Mouse (Mus musculus): ENCODE measurements around the gene Lin7c. TPM values are rescaled to one million over a fixed set of nuclear protein-coding genes. Genes with fewer than 3 reads are reported as not detected.

The Lin7c gene
- total RNA-seq, 2 experiments from 2014 or later = 64.5 to 70.1 TPM

DNA sequence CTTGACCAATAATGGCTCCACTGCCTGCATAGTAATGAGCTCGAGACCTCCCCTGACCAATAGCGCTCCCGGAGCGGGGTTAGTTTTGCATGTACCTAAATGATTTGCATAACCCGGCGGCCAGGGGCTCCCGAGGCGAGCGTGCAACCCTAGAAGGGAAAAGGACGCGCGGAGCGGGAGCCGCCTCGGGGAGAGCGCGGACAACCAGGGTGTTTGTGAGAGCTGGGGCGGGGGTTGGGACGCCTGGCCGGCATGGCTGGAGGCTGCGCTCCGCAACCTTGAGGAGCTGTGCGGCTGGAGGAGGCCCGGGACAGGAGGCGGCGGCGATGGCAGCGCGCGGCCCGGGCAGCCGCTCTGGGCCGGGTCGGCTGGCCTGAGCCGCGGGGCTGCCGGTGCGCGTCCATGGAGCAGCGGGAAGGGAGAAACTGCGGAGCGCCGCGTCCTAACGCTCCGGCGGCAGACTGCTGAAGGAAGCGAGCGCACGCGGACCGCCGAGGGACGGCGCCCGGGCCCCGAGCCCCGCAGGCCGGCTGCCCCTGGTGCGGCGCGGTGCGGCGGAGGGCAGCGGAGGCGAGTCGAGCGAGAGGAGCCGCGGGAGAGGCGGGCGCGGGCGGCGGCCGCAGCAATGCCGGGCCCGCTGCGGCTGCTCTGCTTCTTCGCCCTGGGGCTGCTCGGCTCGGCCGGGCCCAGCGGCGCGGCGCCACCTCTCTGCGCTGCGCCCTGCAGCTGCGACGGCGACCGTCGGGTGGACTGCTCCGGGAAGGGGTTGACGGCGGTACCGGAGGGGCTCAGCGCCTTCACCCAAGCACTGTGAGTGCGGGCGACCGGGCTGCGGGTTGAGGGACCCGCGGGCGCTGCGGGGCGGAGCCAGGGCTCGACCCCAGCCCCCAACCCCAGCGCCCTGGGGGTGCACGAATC lies 27.1 kb downstream of the Lin7c start, which contains the start of gene Lgr4:
Gene Lgr4 (plus strand): TSS at position 152 of the 918 bp plus-strand sequence.
- peak; percentile 99 for DNase-seq

- DNase-seq = peak; percentile 52
Measured at GRCm38 (mm10) chr2:109918592-109919262, 28.1 kb downstream of the Lin7c start.

GRCm38 (mm10) chr2:109920471-109920870 lies 29.8 kb downstream of the Lin7c start:
- DNase-seq = no peak

- DNase-seq = no peak
Measured at GRCm38 (mm10) chr2:109921298-109922035, 30.8 kb downstream of the Lin7c start.

- DNase-seq = no peak
Measured at GRCm38 (mm10) chr2:109922306-109922705, 31.7 kb downstream of the Lin7c start.

DNA sequence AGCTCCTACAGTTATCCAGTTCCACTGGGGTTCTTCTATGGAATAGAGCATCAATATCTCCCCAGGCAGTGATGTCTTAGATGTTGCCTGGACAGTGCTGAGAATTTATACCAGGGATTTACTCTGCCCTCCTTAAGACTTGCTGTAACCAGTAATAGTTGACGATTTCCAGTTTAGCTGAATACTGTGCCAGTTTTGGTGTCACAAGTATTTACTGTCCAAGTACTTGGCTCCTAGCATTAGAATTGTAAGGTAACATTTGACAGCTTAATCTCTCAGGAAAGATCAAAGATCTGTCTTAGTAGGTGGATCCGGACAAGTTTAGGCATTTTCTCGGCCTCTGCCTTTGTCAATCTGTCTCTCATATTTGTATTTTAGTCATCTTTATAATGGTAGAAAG lies 32.4 kb downstream of the Lin7c start:
- no peak for DNase-seq

GRCm38 (mm10) chr2:109923945-109924344 lies 33.3 kb downstream of the Lin7c start:
- no peak for DNase-seq

DNA sequence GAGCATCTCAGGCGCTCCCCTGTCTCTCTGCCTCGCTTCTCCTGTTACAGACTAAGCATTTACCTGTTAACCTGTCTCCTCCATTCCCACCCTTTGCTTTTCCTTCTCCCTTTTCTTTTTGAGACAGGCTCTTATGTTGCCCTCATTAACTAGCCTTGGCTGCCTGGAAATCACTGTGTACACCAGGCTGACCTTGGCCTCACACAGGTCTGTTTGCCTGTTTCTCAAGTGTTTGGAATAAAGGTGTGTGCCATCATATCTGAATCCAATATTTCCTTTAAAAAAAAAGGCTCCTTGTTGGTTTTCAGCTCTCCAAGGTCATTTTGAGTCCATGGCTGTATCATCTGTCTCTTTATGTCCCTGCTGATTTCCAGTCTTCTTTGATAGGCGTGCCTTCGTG lies 36.3 kb downstream of the Lin7c start:
- DNase-seq = no peak

DNA sequence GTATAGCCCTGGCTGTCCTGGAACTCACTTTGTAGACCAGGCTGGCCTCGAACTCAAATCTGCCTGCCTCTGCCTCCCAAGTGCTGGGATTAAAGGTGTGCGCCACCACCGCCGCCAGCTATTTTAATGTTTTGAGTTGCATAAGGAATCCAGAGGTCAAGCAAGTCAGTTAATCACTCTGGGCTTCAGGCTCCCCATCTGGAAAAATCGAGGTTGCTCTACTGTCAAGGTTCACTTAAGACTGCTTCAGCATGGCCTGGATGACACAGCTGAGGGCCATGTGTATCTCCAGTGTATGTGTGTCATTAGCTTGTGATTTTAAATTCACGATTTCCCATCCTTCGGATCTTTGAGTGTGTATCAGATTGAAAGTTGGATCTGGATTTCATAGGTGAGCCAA lies 36.8 kb downstream of the Lin7c start:
- DNase-seq = no peak

DNA sequence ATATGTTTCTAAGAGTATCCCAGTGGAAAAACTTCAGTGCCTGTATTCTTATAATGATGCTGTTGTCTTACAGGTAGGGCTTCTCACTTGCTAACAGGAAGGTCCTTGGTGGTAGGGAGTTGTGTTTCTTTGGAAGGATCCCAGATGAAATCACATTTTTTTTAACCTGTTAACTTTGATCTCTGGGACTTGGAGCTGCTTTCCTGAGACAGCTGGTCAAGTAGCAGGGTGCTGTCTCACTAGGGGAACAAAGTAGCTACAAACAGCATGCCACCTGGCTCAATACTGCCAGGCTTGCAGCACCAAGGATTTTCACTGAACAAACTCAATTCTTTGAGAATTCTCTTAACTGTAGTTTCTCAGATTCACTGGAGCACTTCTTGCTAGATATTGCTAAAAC lies 37.2 kb downstream of the Lin7c start:
- no peak for DNase-seq

DNA sequence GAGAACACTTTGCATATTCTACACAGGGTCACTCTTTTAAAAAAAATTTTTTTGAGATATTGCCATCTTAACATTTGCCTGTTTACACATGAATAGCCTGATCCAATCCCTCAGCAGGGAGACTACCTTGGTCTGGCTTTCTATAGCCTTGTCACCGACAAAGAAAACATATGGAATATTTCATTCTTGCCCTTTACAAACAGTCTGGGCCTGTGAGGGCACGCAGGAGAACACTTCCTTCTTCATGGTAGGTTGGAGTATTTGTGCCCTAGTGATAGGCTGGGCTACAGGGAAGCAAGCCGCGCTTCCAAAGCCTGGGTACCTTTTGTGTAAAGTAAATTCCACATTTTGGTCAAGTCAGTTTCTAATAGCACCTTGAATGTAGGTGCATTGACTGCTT lies 38.1 kb downstream of the Lin7c start:
- no peak for DNase-seq

DNA sequence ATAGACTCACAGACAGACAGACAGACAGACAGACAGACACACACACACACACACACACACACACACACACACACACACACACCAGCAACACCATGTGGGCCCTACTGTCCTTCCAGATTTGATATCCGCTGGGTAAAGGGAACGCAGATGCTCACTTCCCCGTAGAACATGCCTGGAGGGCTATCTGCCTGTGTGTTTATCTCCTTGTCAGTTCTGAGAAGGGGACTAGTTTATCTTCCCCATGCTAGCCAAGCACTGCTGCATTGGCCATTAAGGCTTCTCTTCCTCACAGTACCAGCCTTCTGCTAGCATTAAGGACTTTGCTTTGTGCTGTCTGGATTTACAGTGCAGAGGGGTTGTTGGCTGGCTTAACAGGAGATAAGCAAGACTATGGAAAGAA lies 38.6 kb downstream of the Lin7c start:
- no peak for DNase-seq

- no peak for DNase-seq
Measured at GRCm38 (mm10) chr2:109930366-109930765, 39.7 kb downstream of the Lin7c start.

DNA sequence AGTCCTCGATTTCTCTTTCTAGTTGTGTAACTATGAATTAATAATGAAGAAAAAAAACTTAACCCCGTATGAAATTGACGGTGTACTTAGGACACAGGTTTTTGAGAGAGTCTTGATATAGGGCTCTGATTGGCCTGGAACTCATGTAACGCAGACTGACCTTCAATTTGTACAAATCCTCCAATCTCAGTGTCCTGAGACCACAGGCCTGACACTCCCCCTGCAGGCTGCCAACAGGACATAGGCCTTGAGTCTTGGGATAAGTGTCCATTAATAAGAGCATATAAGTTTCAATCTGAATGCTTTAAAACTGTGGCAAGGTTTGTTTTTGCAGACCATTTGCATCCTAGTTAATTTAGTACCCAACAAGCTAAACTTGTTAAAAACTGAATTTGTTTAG lies 40.1 kb downstream of the Lin7c start:
- DNase-seq = no peak

- DNase-seq = no peak
Measured at GRCm38 (mm10) chr2:109931978-109932780, 41.5 kb downstream of the Lin7c start.

GRCm38 (mm10) chr2:109933151-109933550 lies 42.5 kb downstream of the Lin7c start:
- DNase-seq = no peak

GRCm38 (mm10) chr2:109934086-109934485 lies 43.4 kb downstream of the Lin7c start:
- no peak for DNase-seq

- DNase-seq = no peak
Measured at GRCm38 (mm10) chr2:109935194-109935593, 44.5 kb downstream of the Lin7c start.

DNA sequence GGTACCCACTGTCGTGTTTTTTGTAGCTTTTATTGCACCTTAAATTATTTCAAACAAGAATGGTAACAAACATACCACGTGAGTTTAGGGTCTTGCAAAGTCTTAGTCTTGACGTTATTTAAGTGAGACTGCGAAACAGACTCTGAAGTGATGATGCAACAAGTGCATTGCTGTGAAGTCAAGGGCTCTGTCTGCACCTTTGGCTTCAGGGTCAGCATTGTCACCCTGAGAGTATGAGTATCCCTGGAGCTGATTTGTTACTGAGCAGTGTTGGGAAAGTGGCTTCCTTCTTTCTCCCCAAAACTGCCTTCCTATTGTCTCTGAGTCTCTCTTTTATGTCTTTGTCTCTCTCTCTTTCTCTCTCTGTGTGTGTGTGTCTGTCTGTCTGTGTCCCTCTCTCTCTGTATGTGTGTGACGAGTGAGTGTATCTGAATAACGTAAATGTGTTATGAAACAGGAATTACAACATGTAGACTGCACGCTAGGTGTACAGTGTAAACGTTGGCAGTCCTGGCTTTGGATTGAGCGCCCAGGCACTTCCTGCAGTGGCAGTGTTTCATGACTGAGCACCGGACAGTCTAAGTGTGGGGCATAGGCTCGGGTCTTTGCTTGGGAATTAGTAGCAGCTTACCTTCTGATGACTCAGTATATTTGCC lies 45.2 kb downstream of the Lin7c start:
- DNase-seq = no peak

GRCm38 (mm10) chr2:109936410-109936755 lies 45.7 kb downstream of the Lin7c start:
- DNase-seq = no peak

GRCm38 (mm10) chr2:109941973-109942444 lies 51.4 kb downstream of the Lin7c start:
- DNase-seq = no peak
